Comparison of ENCODE assay signal across 20 mouse cellular contexts in the genomic region with DNA sequence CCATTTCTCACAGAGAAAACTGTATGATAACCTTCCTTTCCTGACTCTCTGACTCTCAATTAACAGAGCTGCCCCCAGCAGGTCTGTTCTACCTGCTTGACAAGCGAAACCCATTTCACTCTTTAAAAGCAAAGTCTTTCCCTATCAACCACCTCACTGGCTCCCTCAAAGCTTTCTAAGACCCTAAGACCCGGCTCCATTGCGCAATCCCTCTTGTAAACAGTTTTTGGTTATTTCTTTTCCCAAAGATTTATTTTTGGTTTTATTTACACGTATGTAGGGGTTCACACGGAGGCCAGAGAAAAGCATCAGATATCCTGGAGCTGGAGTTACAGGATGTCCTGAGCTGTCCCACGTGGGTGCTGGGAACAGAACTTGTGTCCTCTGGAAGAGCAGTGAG. TPM values are rescaled to one million over a fixed set of nuclear protein-coding genes. Genes with fewer than 3 reads are reported as not detected.
A peak's percentile ranks its signal among the peaks of the same experiment; 100 is the strongest.
DNase-seq lines count a peak whose midpoint lies in the region; TF ChIP-seq lines count a peak whose summit lies in the region.
"Had no signal": no experiment of that assay in that cellular context is flagged by ENCODE, and none has a peak within 500 bp of the region (broad histone marks: within the 10 kb centered on the region; RNA-seq: fewer than 3 reads in every experiment).

No protein-coding gene starts in this region.

- H3K79me3 ChIP-seq in C2C12 (ENCODE audit: low read depth): no peaks in the 10 kb centered on the region

- H3K27me3 ChIP-seq in C2C12 (ENCODE audit: control insufficient read depth, insufficient read depth, insufficient read length): no peaks in the 10 kb centered on the region
- H3K27me3 ChIP-seq in myocyte (ENCODE audit: control insufficient read depth, insufficient read depth, insufficient read length): no peaks in the 10 kb centered on the region
- H3K27me3 ChIP-seq: embryonic facial prominence, embryonic 13.5 days; embryonic facial prominence, embryonic 15.5 days; forebrain, embryonic 12.5 days; Patski had no signal

- H3K36me3 ChIP-seq in C2C12 (ENCODE audit: control insufficient read depth, insufficient read depth): no peaks in the 10 kb centered on the region
- H3K36me3 ChIP-seq in myocyte (ENCODE audit: control insufficient read depth, insufficient read depth): no peaks in the 10 kb centered on the region
- H3K36me3 ChIP-seq: embryonic facial prominence, embryonic 13.5 days; embryonic facial prominence, embryonic 15.5 days; forebrain, embryonic 10.5 days; forebrain, embryonic 12.5 days had no signal

- DNase-seq in heart, adult 11 months: peak; percentile 37
- no peak for DNase-seq in heart, postnatal 10 days
- no peak for DNase-seq in ovary, adult 18-20 months (ENCODE audit: low spot score)
- DNase-seq: adrenal gland, adult 8-10 months; adrenal gland, postnatal 14 days; adrenal gland, postnatal 36 days; B cell, adult 2 months; cerebellum, adult 11-12 months; cerebellum, adult 2 months; cerebellum, adult 9-10 months; cerebellum, postnatal 10 days; cerebellum, postnatal 25 days had no signal

- H3K79me2 ChIP-seq in C2C12 (ENCODE audit: control insufficient read depth, insufficient read depth) (no peaks in the 10 kb centered on the region), myocyte (ENCODE audit: control insufficient read depth, insufficient read depth) (no peaks in the 10 kb centered on the region)

- H3K4me2 ChIP-seq in myocyte (ENCODE audit: low read depth): no peak overlapping the region
- H3K4me2 ChIP-seq: embryonic facial prominence, embryonic 13.5 days; embryonic facial prominence, embryonic 15.5 days; forebrain, embryonic 12.5 days had no signal

- TF ChIP-seq POLR2A in myocyte (IDR thresholded peaks at IDR 0.05; ENCODE audit: insufficient read length, low read depth): no peak

- H3ac ChIP-seq in C2C12 (ENCODE audit: control insufficient read depth, insufficient read length, low read depth): no peak overlapping the region
- H3ac ChIP-seq in myocyte (ENCODE audit: control insufficient read depth, insufficient read length): no peak overlapping the region

- no peak for TF ChIP-seq CTCF in C2C12 (IDR thresholded peaks at IDR 0.05; ENCODE audit: control insufficient read depth, insufficient read depth, insufficient read length)

- intact Hi-C loops in heart, postnatal 10 days (cut with DNase I): no loop called here

- no peak overlapping the region for H3K4me3 ChIP-seq in C2C12 (ENCODE audit: insufficient read depth, poor library complexity, severe bottlenecking)
- no peak overlapping the region for H3K4me3 ChIP-seq in myocyte
- H3K4me3 ChIP-seq: embryonic facial prominence, embryonic 13.5 days; embryonic facial prominence, embryonic 15.5 days; erythroblast, embryonic 14.5 days; forebrain, embryonic 10.5 days; forebrain, embryonic 12.5 days had no signal

TF ChIP-seq in C2C12, 6 proteins besides CTCF, POLR2A, EP300 and RAD21:
- TF ChIP-seq MAX (IDR thresholded peaks at IDR 0.05): no peak
- TF ChIP-seq CEBPB (IDR thresholded peaks at IDR 0.05; ENCODE audit: low read depth): peak; percentile 72

TF ChIP-seq in myocyte, 11 proteins besides CTCF, POLR2A, EP300 and RAD21:
- no peak for TF ChIP-seq MYOG (IDR thresholded peaks at IDR 0.05; ENCODE audit: control insufficient read depth in 1 of 3, insufficient read depth in 1 of 3, insufficient read length in 2 of 3, low read depth in 2 of 3)
- no peak for TF ChIP-seq POLR2AphosphoS2 (IDR thresholded peaks at IDR 0.05; ENCODE audit: insufficient read length, low read depth)
- peak; percentile 60 for TF ChIP-seq CEBPB (IDR thresholded peaks at IDR 0.05; ENCODE audit: insufficient read depth, poor library complexity, severe bottlenecking)

RNA-seq across cellular contexts. Expression of a gene that starts 4.0 kb away (rescaled TPM):
- total RNA-seq in heart, postnatal 10 days (2021): 10 to 100 TPM; 74.8 to 95.8 TPM
- 2.9 TPM for polyA plus RNA-seq in C2C12 (2012; fragmentation: generic; extraction: Trizol)
- 3.1 TPM for polyA plus RNA-seq in myocyte (2012; fragmentation: generic; extraction: Trizol)
- polyA plus RNA-seq: erythroblast, embryonic 14.5 days had no signal
